Mouse (Mus musculus) heart, postnatal 0 days (tissue): ENCODE data around the gene Socs1. TPM values are rescaled to one million over a fixed set of nuclear protein-coding genes. Genes with fewer than 3 reads are reported as not detected.

Experiments used
- ATAC-seq: fragments of 200-750 bp; cut with Nextera tagmentation; 2 replicates; pipeline ENCODE4 v1.8.0; 2017; ENCODE audit warnings: low read depth, moderate number of reproducible peaks, moderate library complexity; ENCODE audit not compliant: insufficient read depth
- DNase-seq: peaks from one replicate; pipeline ENCODE4 v3.0.0-alpha.2; 2016; ENCODE audit warnings: low spot score
- H3K27ac ChIP-seq: fragments of 300-500 bp; sonication (generic); 2 replicates; pipeline ENCODE4 v1.5.1; 2014; ENCODE audit warnings: low read depth, mild to moderate bottlenecking
- H3K27me3 ChIP-seq: fragments of 300-500 bp; sonication (generic); 2 replicates; pipeline ENCODE4 v1.6.1; 2014; ENCODE audit warnings: low read length, mixed read lengths; ENCODE audit not compliant: control insufficient read depth, insufficient read depth
- H3K36me3 ChIP-seq: fragments of 300-500 bp; sonication (generic); replicated peaks from 2 replicates; pipeline ENCODE4 v1.6.1; 2014; ENCODE audit warnings: low read length, mixed read lengths; ENCODE audit not compliant: control insufficient read depth, insufficient read depth
- H3K4me1 ChIP-seq: fragments of 300-500 bp; sonication (generic); 2 replicates; pipeline ENCODE4 v1.6.1; 2014; ENCODE audit warnings: antibody characterized with exemption; ENCODE audit not compliant: control insufficient read depth, insufficient read depth
- H3K4me2 ChIP-seq: fragments of 300-500 bp; sonication (generic); 2 replicates; pipeline ENCODE4 v1.6.1; 2014; ENCODE audit warnings: low read depth, mild to moderate bottlenecking, low read length, moderate library complexity
- H3K4me3 ChIP-seq: fragments of 300-500 bp; sonication (generic); 2 replicates; pipeline ENCODE4 v1.5.1; 2014; ENCODE audit warnings: low read depth, low read length
- H3K9ac ChIP-seq: fragments of 300-500 bp; sonication (generic); replicated peaks from 2 replicates; pipeline ENCODE4 v1.6.1; 2014; ENCODE audit warnings: low read depth, low read length, mixed read lengths
- H3K9me3 ChIP-seq: fragments of 300-500 bp; sonication (generic); replicated peaks from 2 replicates; pipeline ENCODE4 v1.6.1; 2016; ENCODE audit warnings: low read length; ENCODE audit not compliant: control insufficient read depth
- CTCF ChIP-seq: IDR thresholded peaks from 2 replicates; pipeline ENCODE4 v1.5.1; 2016; ENCODE audit warnings: antibody characterized with exemption, control low read depth, low read depth
- EP300 ChIP-seq: IDR thresholded peaks from 2 replicates; pipeline ENCODE4 v1.6.1; 2016; ENCODE audit warnings: antibody characterized with exemption, low read depth
- WGBS: fragments of 180-500 bp; shearing (Covaris S2); extraction: QIAGEN DNeasy Blood & Tissue Kit; methylation state at CpG from one replicate; pipeline ENCODE4 v1.1.7; 2014; 5-methylcytosine and 5-hydroxymethylcytosine counted together
- polyA plus RNA-seq: library from polyadenylated mRNA; unstranded; fragments of >200 nt; fragmentation: Nextera tagmentation; extraction: Ambion mirVana; gene quantifications from 2 replicates; pipeline ENCODE4 v1.2.1, GENCODE M21; 2015
- total RNA-seq: library from RNA; depleted of rRNA; stranded (reverse); fragments of >200 nt; gene quantifications from 2 replicates; pipeline ENCODE4 v1.2.3, GENCODE M21; 2014; ENCODE audit warnings: low replicate concordance

Socs1 gene
- total and polyA plus RNA-seq, 2 experiments from 2014 or later, result 0.80 to 2.7 TPM

- WGBS, result 63% methylated on average over 8 of the region's 8 CpGs
- H3K9ac ChIP-seq, result no peak overlapping the region
Observed at GRCm38 (mm10) chr16:10761182-10761581, 24.2 kb downstream of the Socs1 start.

GRCm38 (mm10) chr16:10756168-10756567, 29.2 kb downstream of the Socs1 start:
- ATAC-seq (no peak), DNase-seq (no peak)
- no peaks in the 10 kb centered on the region; the same call in 1 of the 2 replicates for H3K27me3 ChIP-seq
- no peak overlapping the region for H3K4me2 ChIP-seq
- no peak overlapping the region for H3K27ac ChIP-seq
- no peak overlapping the region for H3K9ac ChIP-seq
- H3K4me3 ChIP-seq, result no peak overlapping the region
- WGBS, result 78% methylated on average over 6 of the region's 6 CpGs
- H3K36me3 ChIP-seq, result no peaks in the 10 kb centered on the region
- TF ChIP-seq CTCF (no peak), EP300 (no peak)
- H3K4me1 ChIP-seq, result peaks cover 4% of the 10 kb centered on the region
- H3K9me3 ChIP-seq, result no peaks in the 10 kb centered on the region

More at GRCm38 (mm10) chr16:10761182-10761581, 24.2 kb downstream of the Socs1 start:
- ATAC-seq, result no peak; the same call in 1 of the 2 replicates
- TF ChIP-seq CTCF, result no peak
- TF ChIP-seq EP300, result no peak
- H3K27me3 ChIP-seq, result no peaks in the 10 kb centered on the region; the same call in 1 of the 2 replicates
- H3K9me3 ChIP-seq, result no peaks in the 10 kb centered on the region
- H3K4me3 ChIP-seq, result no peak overlapping the region
- H3K4me2 ChIP-seq, result no peak overlapping the region
- H3K4me1 ChIP-seq, result peaks cover 7% of the 10 kb centered on the region
- H3K36me3 ChIP-seq, result no peaks in the 10 kb centered on the region
- no peak overlapping the region for H3K27ac ChIP-seq
- no peak for DNase-seq

GRCm38 (mm10) chr16:10754521-10755296, 30.6 kb downstream of the Socs1 start:
- ATAC-seq (no peak), DNase-seq (no peak)
- Histone ChIP-seq H3K27me3 (no peaks in the 10 kb centered on the region; the same call in 1 of the 2 replicates), H3K27ac (no peak overlapping the region), H3K4me3 (no peak overlapping the region), H3K36me3 (no peaks in the 10 kb centered on the region), H3K9me3 (no peaks in the 10 kb centered on the region), H3K4me2 (no peak overlapping the region), H3K9ac (no peak overlapping the region), H3K4me1 (peaks cover 4% of the 10 kb centered on the region; the same call in 1 of the 2 replicates)
- WGBS, result 92% methylated on average over 3 of the region's 3 CpGs
- TF ChIP-seq CTCF, result no peak

- H3K27me3 ChIP-seq, result no peaks in the 10 kb centered on the region
- H3K9me3 ChIP-seq, result no peaks in the 10 kb centered on the region
- peak; percentile 35 for DNase-seq
- no peak for TF ChIP-seq CTCF
- no peak for TF ChIP-seq EP300
- peak; percentile 70 for ATAC-seq
- no peaks in the 10 kb centered on the region for H3K36me3 ChIP-seq
- no peak overlapping the region for H3K27ac ChIP-seq
- WGBS, result 21% methylated on average over 7 of the region's 7 CpGs
- H3K9ac ChIP-seq, result no peak overlapping the region
- peaks cover 9% of the 10 kb centered on the region; the same call in 1 of the 2 replicates for H3K4me1 ChIP-seq
- H3K4me3 ChIP-seq, result no peak overlapping the region
- no peak overlapping the region for H3K4me2 ChIP-seq
Observed at GRCm38 (mm10) chr16:10749824-10750223, 35.5 kb downstream of the Socs1 start.

- 23% methylated on average over 7 of the region's 7 CpGs for WGBS
- Histone ChIP-seq H3K4me3 (no peak overlapping the region), H3K27me3 (no peaks in the 10 kb centered on the region), H3K4me2 (no peak overlapping the region), H3K4me1 (peaks cover 9% of the 10 kb centered on the region; the same call in 1 of the 2 replicates), H3K9me3 (no peaks in the 10 kb centered on the region), H3K36me3 (no peaks in the 10 kb centered on the region), H3K27ac (no peak overlapping the region), H3K9ac (no peak overlapping the region)
- DNase-seq, result no peak
- no peak for ATAC-seq
- TF ChIP-seq EP300 (no peak), CTCF (no peak)
Observed at GRCm38 (mm10) chr16:10749226-10749625, 36.1 kb downstream of the Socs1 start.

GRCm38 (mm10) chr16:10741082-10741481, 44.3 kb downstream of the Socs1 start:
- Histone ChIP-seq H3K27ac (no peak overlapping the region), H3K4me2 (no peak overlapping the region), H3K4me1 (peaks cover 32% of the 10 kb centered on the region), H3K27me3 (no peaks in the 10 kb centered on the region), H3K4me3 (no peak overlapping the region), H3K9me3 (no peaks in the 10 kb centered on the region), H3K36me3 (no peaks in the 10 kb centered on the region), H3K9ac (no peak overlapping the region)
- ATAC-seq (no peak), DNase-seq (peak; percentile 37)
- 62% methylated on average over 2 of the region's 2 CpGs for WGBS
- TF ChIP-seq EP300 (no peak), CTCF (no peak)
